Mouse (Mus musculus) CH12.LX (cell line): ENCODE results near the gene Pla2g1b. TPM values are rescaled to one million over a fixed set of nuclear protein-coding genes. Genes with fewer than 3 reads are reported as not detected.

Experiments used
- DNase-seq: peaks from one replicate; pipeline ENCODE4 v3.0.0-alpha.2; 2013; ENCODE audit errors: extremely low read depth
- H3K27ac ChIP-seq: 2 replicates; pipeline ENCODE4 v1.5.1; 2012; ENCODE audit warnings: low read depth, mild to moderate bottlenecking, control low read depth, moderate library complexity; ENCODE audit not compliant: insufficient read depth
- H3K27me3 ChIP-seq: replicated peaks from 2 replicates; pipeline ENCODE3; 2012; ENCODE audit warnings: inconsistent platforms
- H3K36me3 ChIP-seq, 2 experiments: replicated peaks in 1 of 2; 2 replicates each; pipeline versions ENCODE3 to v1.6.1; 2012; ENCODE audit warnings: inconsistent platforms in 1 of 2, low read length in 1 of 2, mild to moderate bottlenecking in 1 of 2, mixed read lengths in 1 of 2, moderate library complexity in 1 of 2; ENCODE audit not compliant: control insufficient read depth in 1 of 2, insufficient read depth in 1 of 2
- H3K4me1 ChIP-seq, 2 experiments: 2 replicates each; pipeline ENCODE4 v1.6.1; 2012; ENCODE audit warnings: inconsistent platforms in 1 of 2, moderate library complexity in 1 of 2; ENCODE audit not compliant: insufficient read depth in 2 of 2, control insufficient read depth in 1 of 2
- H3K4me2 ChIP-seq: 2 replicates; pipeline ENCODE4 v1.6.1; 2012; ENCODE audit warnings: low read depth, mild to moderate bottlenecking, control low read depth; ENCODE audit not compliant: poor library complexity, insufficient read depth, severe bottlenecking
- H3K4me3 ChIP-seq, 3 experiments: fragments of 150-350 bp in 1 of 3; sonication (generic) in 1 of 3; replicated peaks in 1 of 3; 2 replicates each; pipeline versions ENCODE3 to v1.5.1; 2011 to 2012; ENCODE audit warnings: low read depth in 2 of 3, low read length in 2 of 3, mild to moderate bottlenecking in 2 of 3, moderate library complexity in 2 of 3, control low read depth in 1 of 3, improper control_type of control experiment in 1 of 3, inconsistent platforms in 1 of 3, mixed read lengths in 1 of 3; ENCODE audit not compliant: poor library complexity in 1 of 3
- H3K79me2 ChIP-seq: replicated peaks from 2 replicates; pipeline ENCODE4 v1.6.1; 2012; ENCODE audit warnings: mild to moderate bottlenecking, moderate library complexity; ENCODE audit not compliant: control insufficient read depth, poor library complexity, insufficient read depth, severe bottlenecking; ENCODE audit errors: extremely low read depth
- H3K9ac ChIP-seq: 2 replicates; pipeline ENCODE4 v1.6.1; 2012; ENCODE audit warnings: low read depth, mild to moderate bottlenecking, control low read depth, moderate library complexity; ENCODE audit not compliant: insufficient read depth
- H3K9me3 ChIP-seq: replicated peaks from 2 replicates; pipeline ENCODE3; 2012; ENCODE audit warnings: low read length, inconsistent platforms, mixed read lengths
- BHLHE40 ChIP-seq: IDR thresholded peaks from 2 replicates; pipeline ENCODE4 v1.6.1; 2011; ENCODE audit warnings: mild to moderate bottlenecking, low read depth, low read length, improper control_type of control experiment
- CHD1 ChIP-seq: IDR thresholded peaks from 2 replicates; pipeline ENCODE4 v1.6.1; 2012; ENCODE audit warnings: low read depth, low read length, improper control_type of control experiment, inconsistent platforms
- CTCF ChIP-seq, 2 experiments: IDR thresholded peaks in 1 of 2; conservative IDR thresholded peaks in 1 of 2; 2 replicates each; pipeline ENCODE4 v1.5.1; 2011 to 2012; ENCODE audit warnings: low read depth in 2 of 2, low read length in 2 of 2, improper control_type of control experiment in 1 of 2, inconsistent platforms in 1 of 2, mild to moderate bottlenecking in 1 of 2, moderate library complexity in 1 of 2
- HCFC1 ChIP-seq: IDR thresholded peaks from 2 replicates; pipeline ENCODE4 v1.6.1; 2012; ENCODE audit warnings: low read depth, mild to moderate bottlenecking, inconsistent platforms, low read length, improper control_type of control experiment
- IRF4 ChIP-seq: IDR thresholded peaks from 2 replicates; pipeline ENCODE4 v1.6.1; 2014; ENCODE audit warnings: low read depth, mild to moderate bottlenecking, inconsistent platforms, low read length, improper control_type of control experiment
- JUND ChIP-seq: conservative IDR thresholded peaks from 2 replicates; pipeline ENCODE4 v1.6.1; 2011; ENCODE audit warnings: low read depth, low read length, improper control_type of control experiment
- KAT2A ChIP-seq: IDR thresholded peaks from 2 replicates; pipeline ENCODE4 v1.6.1; 2012; ENCODE audit warnings: low read length, improper control_type of control experiment, inconsistent platforms; ENCODE audit not compliant: insufficient replicate concordance
- MAX ChIP-seq: IDR thresholded peaks from 2 replicates; pipeline ENCODE4 v1.6.1; 2011; ENCODE audit warnings: low read length, improper control_type of control experiment
- MAZ ChIP-seq: IDR thresholded peaks from 2 replicates; pipeline ENCODE4 v1.6.1; 2012; ENCODE audit warnings: low read depth, mild to moderate bottlenecking, inconsistent platforms, low read length, improper control_type of control experiment, moderate library complexity
- NELFE ChIP-seq: IDR thresholded peaks from 2 replicates; pipeline ENCODE4 v1.6.1; 2011; ENCODE audit warnings: low read depth, low read length, improper control_type of control experiment
- NRF1 ChIP-seq: IDR thresholded peaks from 2 replicates; pipeline ENCODE4 v1.6.1; 2014; ENCODE audit warnings: low read depth, mild to moderate bottlenecking, inconsistent platforms, low read length, improper control_type of control experiment, moderate library complexity
- POLR2AphosphoS2 ChIP-seq: IDR thresholded peaks from 2 replicates; pipeline ENCODE4 v1.6.1; 2011; ENCODE audit warnings: low read depth, low read length, improper control_type of control experiment
- RAD21 ChIP-seq: IDR thresholded peaks from 2 replicates; pipeline ENCODE4 v1.6.1; 2011; ENCODE audit warnings: low read depth, mild to moderate bottlenecking, low read length, improper control_type of control experiment, moderate library complexity
- RCOR1 ChIP-seq: conservative IDR thresholded peaks from 2 replicates; pipeline ENCODE4 v1.6.1; 2012; ENCODE audit warnings: low read depth, mild to moderate bottlenecking, inconsistent platforms, low read length, improper control_type of control experiment
- SIN3A ChIP-seq: IDR thresholded peaks from 2 replicates; pipeline ENCODE4 v1.6.1; 2012; ENCODE audit warnings: low read length, improper control_type of control experiment, inconsistent platforms
- SMC3 ChIP-seq: IDR thresholded peaks from 2 replicates; pipeline ENCODE4 v1.6.1; 2011; ENCODE audit warnings: low read depth, low read length, improper control_type of control experiment
- TCF12 ChIP-seq: IDR thresholded peaks from 2 replicates; pipeline ENCODE4 v1.6.1; 2014; ENCODE audit warnings: low read depth, mild to moderate bottlenecking, inconsistent platforms, low read length, improper control_type of control experiment
- UBTF ChIP-seq: IDR thresholded peaks from 2 replicates; pipeline ENCODE4 v1.6.1; 2012; ENCODE audit warnings: low read depth, mild to moderate bottlenecking, inconsistent platforms, low read length, improper control_type of control experiment, moderate library complexity
- ZC3H11A ChIP-seq: IDR thresholded peaks from 2 replicates; pipeline ENCODE4 v1.6.1; 2012; ENCODE audit warnings: low read depth, mild to moderate bottlenecking, inconsistent platforms, low read length, improper control_type of control experiment
- ZKSCAN1 ChIP-seq: IDR thresholded peaks from 2 replicates; pipeline ENCODE4 v1.6.1; 2012; ENCODE audit warnings: low read depth, inconsistent platforms, low read length, improper control_type of control experiment, borderline replicate concordance
- ZNF384 ChIP-seq: IDR thresholded peaks from 2 replicates; pipeline ENCODE4 v1.6.1; 2012; ENCODE audit warnings: low read depth, low read length, improper control_type of control experiment, inconsistent platforms
- dilution Hi-C: fragments of 300-500 bp; cut with MboI; formaldehyde crosslinking; loops from 2 replicates; pipeline ENCODE4 v1.14.3; 2020; ENCODE audit warnings: low sequenced_read_pairs; ENCODE audit not compliant: extremely low pct_unique_long_range_greater_than_20kb, extremely low pct_ligation_motif_present
- in situ Hi-C: fragments of 300-500 bp; cut with MboI; formaldehyde crosslinking; loops from 3 replicates; pipeline ENCODE4 v1.14.3; 2019; ENCODE audit warnings: low sequenced_read_pairs, low pct_ligation_motif_present, low pct_unique_long_range_greater_than_20kb, mixed read lengths
- polyA plus RNA-seq: library from polyadenylated mRNA; unstranded; fragments of >175 nt; gene quantifications from 2 replicates; pipeline ENCODE4 v1.2.1, GENCODE M21; 2012; ENCODE audit warnings: low read depth; ENCODE audit not compliant: insufficient read length
- total RNA-seq, 2 experiments: library from RNA; depleted of rRNA; stranded (reverse); fragments of 300-350 nt in 1 of 2; fragments of >200 nt in 1 of 2; gene quantifications; 2 replicates each; pipeline ENCODE4 v1.2.3; 2012 to 2014

Pla2g1b gene
- total and polyA plus RNA-seq, 3 experiments: not detected

- Histone ChIP-seq H3K4me1 (peaks cover 7 to 43% of the 10 kb centered on the region in 2 experiments), H3K9me3 (no peaks in the 10 kb centered on the region), H3K4me3 (no peak overlapping the region), H3K27ac (no peak overlapping the region), H3K27me3 (no peaks in the 10 kb centered on the region), H3K4me2 (no peak overlapping the region), H3K79me2 (no peaks in the 10 kb centered on the region), H3K9ac (no peak overlapping the region), H3K36me3 (peaks cover 0 to 19% of the 10 kb centered on the region in 2 experiments)
- dilution Hi-C loops: no loop called here
- DNase-seq: no peak
- in situ Hi-C loops: no loop called here
- TF ChIP-seq NRF1 (no peak), NELFE (no peak), MAX (no peak), MAZ (no peak), UBTF (no peak), SIN3A (no peak), IRF4 (no peak), JUND (no peak), RAD21 (no peak)
Observed at GRCm38 (mm10) chr5:115438667-115439066, 27.4 kb upstream of the Pla2g1b start.

GRCm38 (mm10) chr5:115441205-115441849 is 24.7 kb upstream of the Pla2g1b start:
- H3K79me2 ChIP-seq: no peaks in the 10 kb centered on the region
- DNase-seq: peak; percentile 81
- H3K27ac ChIP-seq: no peak overlapping the region
- in situ Hi-C loops: loop anchor here (5.0 kb wide), 1 partner anchor 94 kb away; the partner anchor contains the start of gene Cox6a1
- H3K9me3 ChIP-seq: no peaks in the 10 kb centered on the region
- peaks cover 0 to 16% of the 10 kb centered on the region in 2 experiments; a peak in 2 of 4 replicates for H3K4me1 ChIP-seq
- no peak overlapping the region for H3K9ac ChIP-seq
- TF ChIP-seq BHLHE40 (no peak), SIN3A (no peak), RCOR1 (no peak), RAD21 (peak; percentile 85), JUND (no peak), NELFE (no peak), HCFC1 (no peak), SMC3 (peak; percentile 81), POLR2AphosphoS2 (no peak), TCF12 (no peak), CTCF (conservative IDR thresholded peaks at IDR 0.05 in 1 of 2, IDR thresholded peaks at IDR 0.05 in 1 of 2; ENCODE audit: low read depth in 2 of 2, low read length in 2 of 2) (peak; percentile 91 to 92), ZC3H11A (0 out of 2 replicates have a peak, but pooled peaks have one; percentile 19), KAT2A (no peak), CHD1 (no peak), ZKSCAN1 (no peak), ZNF384 (no peak)
- no peak overlapping the region for H3K4me3 ChIP-seq
- H3K4me2 ChIP-seq: no peak overlapping the region; the same call in 1 of the 2 replicates
- H3K36me3 ChIP-seq: peaks cover 0 to 42% of the 10 kb centered on the region in 2 experiments
- dilution Hi-C loops: no loop called here
- H3K27me3 ChIP-seq: no peaks in the 10 kb centered on the region
